In the genomic region with DNA sequence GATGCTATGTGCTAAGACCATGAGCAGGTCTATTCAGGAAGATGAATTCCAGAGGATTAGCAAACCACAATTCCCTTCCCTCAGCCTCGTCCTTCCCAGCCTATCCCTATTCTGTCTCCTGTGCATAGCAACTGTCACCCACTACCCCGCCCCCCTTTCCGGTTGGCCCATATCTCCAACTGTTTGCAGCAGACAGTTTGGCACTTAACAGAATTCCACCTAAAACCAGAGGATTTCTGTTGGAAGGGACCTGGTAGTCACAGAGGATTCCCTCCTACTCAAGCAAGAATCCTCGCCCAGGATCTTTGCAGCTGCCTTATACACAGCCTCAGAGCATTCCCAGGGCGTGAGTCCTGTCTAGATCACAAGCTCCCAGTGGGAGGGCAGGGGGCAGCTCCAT, we compare ENCODE assay signal across 9 mouse cellular contexts. TPM values are rescaled to one million over a fixed set of nuclear protein-coding genes. Genes with fewer than 3 reads are reported as not detected.
DNase-seq lines count a peak whose midpoint lies in the region; ATAC-seq lines count a peak whose summit lies in the region.
"Had no signal": no experiment of that assay in that cellular context is flagged by ENCODE, and none has a peak within 500 bp of the region (broad histone marks: within the 10 kb centered on the region; RNA-seq: fewer than 3 reads in every experiment).

No protein-coding gene starts in this region.

- WGBS in heart, embryonic 15.5 days, result 31% methylated on average over 5 of the region's 5 CpGs

- H3K4me1 ChIP-seq in megakaryocyte, embryonic 14.5 days, result peaks cover 84% of the 10 kb centered on the region
- H3K4me1 ChIP-seq in heart, embryonic 15.5 days (replicated peaks), result peaks cover 33% of the 10 kb centered on the region

- H3K27me3 ChIP-seq in megakaryocyte, embryonic 14.5 days (replicated peaks), result no peaks in the 10 kb centered on the region
- no peaks in the 10 kb centered on the region for H3K27me3 ChIP-seq in heart, embryonic 15.5 days
- H3K27me3 ChIP-seq: limb, embryonic 15.5 days had no signal

- H3K9ac ChIP-seq in heart, embryonic 15.5 days, result no peak overlapping the region
- H3K9ac ChIP-seq: limb, embryonic 15.5 days had no signal

- peak overlapping the region; percentile 74 for H3K27ac ChIP-seq in heart, embryonic 15.5 days
- H3K27ac ChIP-seq: limb, embryonic 15.5 days had no signal

- peak; percentile 95 for DNase-seq in heart, adult 11 months
- no peak for DNase-seq in heart, adult 9 months (ENCODE audit: low spot score in 2 of 2)
- peak; percentile 59 for DNase-seq in right cerebral cortex, postnatal 14 days
- no peak for DNase-seq in thymus, postnatal 4 days
- no peak for DNase-seq in T-cell, adult 2 months (ENCODE audit: low spot score)

- peaks cover 93% of the 10 kb centered on the region for H3K36me3 ChIP-seq in megakaryocyte, embryonic 14.5 days (replicated peaks; ENCODE audit: low read length)
- H3K36me3 ChIP-seq in heart, embryonic 15.5 days, result 0 out of 2 replicates have a peak, but pooled peaks cover 4% of the 10 kb centered on the region
- H3K36me3 ChIP-seq: limb, embryonic 15.5 days had no signal

- H3K4me2 ChIP-seq in heart, embryonic 15.5 days, result no peak overlapping the region
- H3K4me2 ChIP-seq: limb, embryonic 15.5 days had no signal

- H3K9me3 ChIP-seq in megakaryocyte, embryonic 14.5 days, result no peaks in the 10 kb centered on the region
- no peaks in the 10 kb centered on the region for H3K9me3 ChIP-seq in heart, embryonic 15.5 days (replicated peaks)
- H3K9me3 ChIP-seq: limb, embryonic 15.5 days had no signal

- peak overlapping the region; percentile 10 for H3K4me3 ChIP-seq in megakaryocyte, embryonic 14.5 days (replicated peaks)
- H3K4me3 ChIP-seq in heart, embryonic 15.5 days, result no peak overlapping the region
- H3K4me3 ChIP-seq: limb, embryonic 15.5 days had no signal

- ATAC-seq in megakaryocyte, adult 5-6 weeks (ENCODE audit: poor library complexity, severe bottlenecking), result no peak
- peak; percentile 54; the same call in 1 of the 2 replicates for ATAC-seq in heart, embryonic 15.5 days (replicated peaks; ENCODE audit: insufficient number of reproducible peaks, insufficient read depth, low FRiP score, low read depth)

RNA-seq across cellular contexts. Expression of a gene that starts 4.4 kb away (rescaled TPM):
- polyA plus RNA-seq in megakaryocyte, embryonic 14.5 days (2012; ENCODE audit: insufficient read depth, low replicate concordance), result 64.6 and 113 TPM in 2 replicates
- 69.3 and 70.0 TPM in 2 replicates for total RNA-seq in megakaryocyte, adult 5-6 weeks (2015)
- 49.5 and 52.1 TPM in 2 replicates for total RNA-seq in megakaryocyte, adult 5-6 weeks (2017)
- 76.8 and 86.0 TPM in 2 replicates for polyA plus RNA-seq in heart, embryonic 15.5 days (2015; fragmentation: Nextera tagmentation; extraction: Ambion mirVana)

RNA-seq across cellular contexts. Expression of a gene that starts 9.1 kb away (rescaled TPM):
- polyA plus RNA-seq in megakaryocyte, embryonic 14.5 days (2012; ENCODE audit: insufficient read depth, low replicate concordance), result 12.5 and 61.7 TPM in 2 replicates
- 15.4 and 20.0 TPM in 2 replicates for total RNA-seq in megakaryocyte, adult 5-6 weeks (2015)
- 6.5 and 12.4 TPM in 2 replicates for total RNA-seq in megakaryocyte, adult 5-6 weeks (2017)
- 43.2 and 46.1 TPM in 2 replicates for polyA plus RNA-seq in heart, embryonic 15.5 days (2015; fragmentation: Nextera tagmentation; extraction: Ambion mirVana)

RNA-seq across cellular contexts. Expression of a gene that starts 15.9 kb away (rescaled TPM):
- 48.1 and 129 TPM in 2 replicates for polyA plus RNA-seq in megakaryocyte, embryonic 14.5 days (2012; ENCODE audit: insufficient read depth, low replicate concordance)
- total RNA-seq in megakaryocyte, adult 5-6 weeks (2015), result 0.20 and 2.3 TPM in 2 replicates
- total RNA-seq in megakaryocyte, adult 5-6 weeks (2017), result 0.26 and 0.45 TPM in 2 replicates
- polyA plus RNA-seq in heart, embryonic 15.5 days (2015; fragmentation: Nextera tagmentation; extraction: Ambion mirVana), result 11.1 and 12.8 TPM in 2 replicates

RNA-seq across cellular contexts. Expression of a gene that starts 19.4 kb away (rescaled TPM):
- polyA plus RNA-seq in megakaryocyte, embryonic 14.5 days (2012; ENCODE audit: insufficient read depth, low replicate concordance), result 31.1 and 174 TPM in 2 replicates
- total RNA-seq in megakaryocyte, adult 5-6 weeks (2015), result 219 and 236 TPM in 2 replicates
- total RNA-seq in megakaryocyte, adult 5-6 weeks (2017), result 199 and 241 TPM in 2 replicates
- polyA plus RNA-seq in heart, embryonic 15.5 days (2015; fragmentation: Nextera tagmentation; extraction: Ambion mirVana), result 123 and 142 TPM in 2 replicates

RNA-seq across cellular contexts. Expression of a gene that starts 24.0 kb away (rescaled TPM):
- 3.9 and 10.7 TPM in 2 replicates for polyA plus RNA-seq in megakaryocyte, embryonic 14.5 days (2012; ENCODE audit: insufficient read depth, low replicate concordance)
- total RNA-seq in megakaryocyte, adult 5-6 weeks (2015), result 34.0 and 40.5 TPM in 2 replicates
- total RNA-seq in megakaryocyte, adult 5-6 weeks (2017), result 26.7 and 30.7 TPM in 2 replicates
- 15.6 and 20.0 TPM in 2 replicates for polyA plus RNA-seq in heart, embryonic 15.5 days (2015; fragmentation: Nextera tagmentation; extraction: Ambion mirVana)

Comparison
In these comparisons a context has a peak if more than half of its experiments do, and no peak if none do; other contexts are left out.
1. DNase-seq: peak in heart, adult 11 months (single experiment) and right cerebral cortex, postnatal 14 days (single experiment); none in heart, adult 9 months (0 of 2), thymus, postnatal 4 days (single experiment) and T-cell, adult 2 months (single experiment).